In the genomic region with DNA sequence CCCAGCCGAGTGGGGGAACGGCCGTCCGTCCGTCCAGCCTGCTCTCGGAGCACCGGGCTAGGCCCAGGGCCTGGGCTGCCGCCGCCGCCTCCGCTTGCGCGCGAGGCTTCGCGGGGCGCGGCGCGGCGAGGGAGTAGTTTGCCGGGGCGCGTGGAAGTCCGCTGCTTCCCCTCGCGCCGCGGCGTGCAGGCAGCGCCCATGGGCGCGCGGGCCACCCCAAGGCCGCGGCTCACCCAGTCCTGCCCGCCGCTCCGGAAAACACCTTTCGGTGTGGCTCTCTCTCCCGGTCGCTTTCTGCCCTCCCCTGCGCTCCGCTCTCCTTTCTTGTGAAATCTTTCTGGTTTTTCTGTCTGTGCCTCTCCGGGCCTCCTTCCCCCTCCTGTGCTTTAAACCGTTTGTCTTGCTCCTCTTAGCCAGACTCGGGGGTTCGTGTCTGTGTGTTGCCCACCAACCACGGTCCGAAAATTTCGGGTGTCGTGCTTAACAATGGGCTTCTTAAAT, we compare ENCODE assay signal across 8 mouse cellular contexts. TPM values are rescaled to one million over a fixed set of nuclear protein-coding genes. Genes with fewer than 3 reads are reported as not detected.
DNase-seq lines count a peak whose midpoint lies in the region; ATAC-seq and TF ChIP-seq lines count a peak whose summit lies in the region.

No protein-coding gene starts in this region.

- peak overlapping the region; percentile 96 for H3K9ac ChIP-seq in embryonic facial prominence, embryonic 11.5 days (replicated peaks; ENCODE audit: low read length)
- peak overlapping the region; percentile 94 for H3K9ac ChIP-seq in hindbrain, postnatal 0 days (replicated peaks; ENCODE audit: low read length)

- no peaks in the 10 kb centered on the region for H3K27me3 ChIP-seq in C2C12 (ENCODE audit: control insufficient read depth, insufficient read depth, insufficient read length)
- no peaks in the 10 kb centered on the region for H3K27me3 ChIP-seq in embryonic facial prominence, embryonic 11.5 days (ENCODE audit: control insufficient read depth, insufficient read depth, low read length)
- no peaks in the 10 kb centered on the region for H3K27me3 ChIP-seq in hindbrain, postnatal 0 days (ENCODE audit: insufficient read depth, low read length)

- no peak for ATAC-seq in embryonic facial prominence, embryonic 11.5 days (replicated peaks; ENCODE audit: insufficient number of reproducible peaks, low FRiP score, low TSS enrichment, low read depth)
- ATAC-seq in hindbrain, postnatal 0 days, result no peak
- peak; percentile 3; the same call in 1 of the 2 replicates for ATAC-seq in megakaryocyte progenitor cell, adult 5-6 weeks (replicated peaks; ENCODE audit: poor library complexity)

- no peaks in the 10 kb centered on the region for H3K9me3 ChIP-seq in embryonic facial prominence, embryonic 11.5 days (replicated peaks; ENCODE audit: control insufficient read depth, low read length)
- no peaks in the 10 kb centered on the region for H3K9me3 ChIP-seq in hindbrain, postnatal 0 days (ENCODE audit: low read length)

- peaks cover 5% of the 10 kb centered on the region for H3K36me3 ChIP-seq in C2C12 (ENCODE audit: control insufficient read depth, insufficient read depth)
- H3K36me3 ChIP-seq in embryonic facial prominence, embryonic 11.5 days (replicated peaks; ENCODE audit: control insufficient read depth, insufficient read depth, low read depth, low read length), result no peaks in the 10 kb centered on the region; the same call in 1 of the 2 replicates
- no peaks in the 10 kb centered on the region for H3K36me3 ChIP-seq in hindbrain, postnatal 0 days (ENCODE audit: insufficient read depth, low read length)

- DNase-seq in cerebellum, adult 9-11 months, result peak; percentile 49
- no peak for DNase-seq in cerebellum, adult 8-10 months
- DNase-seq in embryonic facial prominence, embryonic 11.5 days (ENCODE audit: low spot score), result peak; percentile 23
- peak; percentile 47 for DNase-seq in hindbrain, postnatal 0 days (ENCODE audit: low spot score)
- DNase-seq in thymus, postnatal 25 days, result peak; percentile 59
- DNase-seq in frontal cortex, postnatal 25 days (ENCODE audit: low spot score in 2 of 2), result no peak

- no peak for TF ChIP-seq CTCF in C2C12 (IDR thresholded peaks at IDR 0.05; ENCODE audit: control insufficient read depth, insufficient read depth, insufficient read length)
- TF ChIP-seq CTCF in hindbrain, postnatal 0 days (IDR thresholded peaks at IDR 0.05; ENCODE audit: low read depth), result no peak

- H3K4me1 ChIP-seq in embryonic facial prominence, embryonic 11.5 days (ENCODE audit: control insufficient read depth, insufficient read depth, low read length), result no peaks in the 10 kb centered on the region
- H3K4me1 ChIP-seq in hindbrain, postnatal 0 days (ENCODE audit: insufficient read depth, low read length), result peaks cover 22% of the 10 kb centered on the region; the same call in 1 of the 2 replicates

- H3K79me3 ChIP-seq in C2C12 (ENCODE audit: low read depth), result peaks cover 51% of the 10 kb centered on the region

- H3K4me2 ChIP-seq in embryonic facial prominence, embryonic 11.5 days (ENCODE audit: low read depth, low read length), result peak overlapping the region; percentile 56
- H3K4me2 ChIP-seq in hindbrain, postnatal 0 days (ENCODE audit: low read depth, low read length), result peak overlapping the region; percentile 76

- peak overlapping the region; percentile 84 for H3ac ChIP-seq in C2C12 (ENCODE audit: control insufficient read depth, insufficient read length, low read depth)

- peak overlapping the region; percentile 85 for H3K27ac ChIP-seq in embryonic facial prominence, embryonic 11.5 days (replicated peaks; ENCODE audit: low read depth, low read length)
- peak overlapping the region; percentile 94 for H3K27ac ChIP-seq in hindbrain, postnatal 0 days

- peak overlapping the region; percentile 74 for H3K4me3 ChIP-seq in C2C12 (ENCODE audit: insufficient read depth, poor library complexity, severe bottlenecking)
- H3K4me3 ChIP-seq in embryonic facial prominence, embryonic 11.5 days (ENCODE audit: low read depth, low read length), result peak overlapping the region; percentile 96
- peak overlapping the region; percentile 73 for H3K4me3 ChIP-seq in hindbrain, postnatal 0 days (ENCODE audit: low read length)

- peaks cover 57% of the 10 kb centered on the region for H3K79me2 ChIP-seq in C2C12 (ENCODE audit: control insufficient read depth, insufficient read depth)

- under 1% methylated on average over 52 of the region's 52 CpGs for WGBS in embryonic facial prominence, embryonic 11.5 days
- under 1% methylated on average over 48 of the region's 52 CpGs for WGBS in hindbrain, postnatal 0 days

TF ChIP-seq in C2C12, 6 proteins besides CTCF, POLR2A, EP300 and RAD21:
- TF ChIP-seq FOSL1 (IDR thresholded peaks at IDR 0.05; ENCODE audit: insufficient read depth, low read length, poor library complexity, severe bottlenecking) (no peak), MYOG (IDR thresholded peaks at IDR 0.05; ENCODE audit: control insufficient read depth, extremely low read depth, insufficient read length) (no peak), MYOD1 (IDR thresholded peaks at IDR 0.05; ENCODE audit: control insufficient read depth, insufficient read length, low read depth) (no peak), USF1 (IDR thresholded peaks at IDR 0.05; ENCODE audit: low read depth) (no peak), MAX (IDR thresholded peaks at IDR 0.05) (no peak), CEBPB (IDR thresholded peaks at IDR 0.05; ENCODE audit: low read depth) (no peak)

RNA-seq across cellular contexts. Expression of a gene that starts 1.9 kb away (rescaled TPM):
- 23.3 TPM for polyA plus RNA-seq in C2C12 (2012; fragmentation: generic; extraction: Trizol)
- polyA plus RNA-seq in embryonic facial prominence, embryonic 11.5 days (2014; fragmentation: Nextera tagmentation; extraction: Ambion mirVana), result 89.4 and 93.9 TPM in 2 replicates
- total RNA-seq in hindbrain, postnatal 0 days (2014; rRNA removed), result 48.1 and 49.1 TPM in 2 replicates
- polyA plus RNA-seq in hindbrain, postnatal 0 days (2015; fragmentation: Nextera tagmentation; extraction: Ambion mirVana), result 61.8 and 62.6 TPM in 2 replicates
- 46.0 and 48.4 TPM in 2 replicates for total RNA-seq in megakaryocyte progenitor cell, adult 5-6 weeks (2015)
- 51.4 and 59.9 TPM in 2 replicates for total RNA-seq in megakaryocyte progenitor cell, adult 5-6 weeks (2017)

Comparison
In these comparisons a context has a peak if more than half of its experiments do, and no peak if none do; other contexts are left out.
1. DNase-seq: peak in cerebellum, adult 9-11 months (single experiment), embryonic facial prominence, embryonic 11.5 days (single experiment), hindbrain, postnatal 0 days (single experiment) and thymus, postnatal 25 days (single experiment); none in cerebellum, adult 8-10 months (single experiment) and frontal cortex, postnatal 25 days (0 of 2).
2. Peak in every context shown above with its lines, with median percentiles within 50 percentile points of each other: H3K4me3 ChIP-seq.